Mouse (Mus musculus) embryonic fibroblast, embryonic 13.5 days (primary cell): ENCODE results near the gene Gprc5c.

ENCODE experiments used
- CTCF ChIP-seq: IDR thresholded peaks from 2 replicates; pipeline ENCODE4 v1.5.1; 2011; ENCODE audit warnings: mild to moderate bottlenecking, control low read depth, low read length, moderate library complexity, borderline replicate concordance; ENCODE audit not compliant: insufficient read depth
- POLR2A ChIP-seq: IDR thresholded peaks from 2 replicates; pipeline ENCODE4 v1.6.1; 2011; ENCODE audit warnings: low read depth, mild to moderate bottlenecking, control low read depth, low read length, moderate library complexity

GRCm38 (mm10) chr11:114816934-114817333, 34.0 kb upstream of the Gprc5c start:
- TF ChIP-seq CTCF = no peak
- TF ChIP-seq POLR2A = no peak
